ENCODE assay signal across 9 mouse cellular contexts in genomic region chr2:172731408-172731807, GRCm38 (mm10).
A peak's percentile ranks its signal among the peaks of the same experiment; 100 is the strongest.
DNase-seq lines count a peak whose midpoint lies in the region; ATAC-seq and TF ChIP-seq lines count a peak whose summit lies in the region.
"Had no signal": no experiment of that assay in that cellular context is flagged by ENCODE, and none has a peak within 500 bp of the region (broad histone marks: within the 10 kb centered on the region; RNA-seq: fewer than 3 reads in every experiment).

No protein-coding gene starts in this region.

- no peaks in the 10 kb centered on the region for H3K9me3 ChIP-seq in hindbrain, embryonic 12.5 days (replicated peaks)
- no peaks in the 10 kb centered on the region for H3K9me3 ChIP-seq in midbrain, embryonic 11.5 days (ENCODE audit: control insufficient read depth, low read length)
- H3K9me3 ChIP-seq: hindbrain, embryonic 15.5 days had no signal

- H3K36me3 ChIP-seq in hindbrain, embryonic 12.5 days = no peaks in the 10 kb centered on the region
- no peaks in the 10 kb centered on the region for H3K36me3 ChIP-seq in midbrain, embryonic 11.5 days (ENCODE audit: control insufficient read depth, insufficient read depth, low read length)
- H3K36me3 ChIP-seq: hindbrain, embryonic 15.5 days had no signal

- TF ChIP-seq CTCF in cerebellum, adult 2 months (IDR thresholded peaks at IDR 0.05; ENCODE audit: borderline replicate concordance, insufficient read depth, low read depth, low read length) = no peak
- no peak for TF ChIP-seq CTCF in gastrocnemius, adult 2 months (IDR thresholded peaks at IDR 0.05)

- no peak for ATAC-seq in hindbrain, embryonic 12.5 days (ENCODE audit: low FRiP score)
- no peak for ATAC-seq in midbrain, embryonic 11.5 days (ENCODE audit: low FRiP score)

- peak; percentile 23 to 27 for DNase-seq in cerebellum, postnatal 10 days
- DNase-seq in cerebellum, adult 2 months = no peak
- DNase-seq in brain, adult 2 months (ENCODE audit: low read depth, low spot score) = peak; percentile 36
- peak; percentile 92 for DNase-seq in midbrain, embryonic 11.5 days (ENCODE audit: low spot score, missing footprints)
- no peak for DNase-seq in B cell, adult 2 months
- DNase-seq in gastrocnemius, adult 2 months = no peak
- DNase-seq in spleen, adult 18-20 months = no peak

- intact Hi-C loops in gastrocnemius, adult 2 months (cut with DNase I) = no loop called here

- no peak overlapping the region for H3K4me3 ChIP-seq in cerebellum, adult 2 months (replicated peaks; ENCODE audit: insufficient read depth, low read depth, low read length)
- no peak overlapping the region for H3K4me3 ChIP-seq in hindbrain, embryonic 12.5 days
- no peak overlapping the region for H3K4me3 ChIP-seq in midbrain, embryonic 11.5 days (ENCODE audit: low read depth, low read length)
- H3K4me3 ChIP-seq in gastrocnemius, adult 2 months = no peak overlapping the region
- H3K4me3 ChIP-seq: hindbrain, embryonic 15.5 days had no signal

- TF ChIP-seq POLR2A in cerebellum, adult 2 months (IDR thresholded peaks at IDR 0.05; ENCODE audit: borderline replicate concordance, insufficient read depth, low read length) = no peak

- H3K27me3 ChIP-seq in cerebellum, adult 2 months (ENCODE audit: control insufficient read depth, insufficient read depth, low read length) = no peaks in the 10 kb centered on the region; the same call in 1 of the 2 replicates
- H3K27me3 ChIP-seq in hindbrain, embryonic 12.5 days = peaks cover 90% of the 10 kb centered on the region
- peaks cover 87% of the 10 kb centered on the region for H3K27me3 ChIP-seq in midbrain, embryonic 11.5 days (ENCODE audit: control insufficient read depth, insufficient read depth, low read length)

- no peak overlapping the region; the same call in 1 of the 2 replicates for H3K9ac ChIP-seq in hindbrain, embryonic 12.5 days
- H3K9ac ChIP-seq in midbrain, embryonic 11.5 days (ENCODE audit: low read length) = no peak overlapping the region
- H3K9ac ChIP-seq: hindbrain, embryonic 15.5 days had no signal

- peak overlapping the region; percentile 21; the same call in 1 of the 2 replicates for H3K4me2 ChIP-seq in hindbrain, embryonic 12.5 days (replicated peaks)
- peak overlapping the region; percentile 25; the same call in 1 of the 2 replicates for H3K4me2 ChIP-seq in midbrain, embryonic 11.5 days
- H3K4me2 ChIP-seq: hindbrain, embryonic 15.5 days had no signal

- WGBS in cerebellum, adult 2 months = 2% methylated on average over 18 of the region's 18 CpGs
- 2% methylated on average over 18 of the region's 18 CpGs for WGBS in hindbrain, embryonic 12.5 days
- whole genome bisulfite sequencing in midbrain, embryonic 11.5 days = 0% methylated on average over 18 of the region's 18 CpGs

- H3K4me1 ChIP-seq in cerebellum, adult 2 months (ENCODE audit: control insufficient read depth, insufficient read depth, low read length) = no peaks in the 10 kb centered on the region; the same call in none of the 2 replicates
- peaks cover 35% of the 10 kb centered on the region for H3K4me1 ChIP-seq in hindbrain, embryonic 12.5 days
- H3K4me1 ChIP-seq in midbrain, embryonic 11.5 days (ENCODE audit: control insufficient read depth, insufficient read depth, low read length) = peaks cover 31% of the 10 kb centered on the region

- no peak overlapping the region for H3K27ac ChIP-seq in cerebellum, adult 2 months (ENCODE audit: insufficient read depth, low read length)
- H3K27ac ChIP-seq in hindbrain, embryonic 12.5 days = no peak overlapping the region
- no peak overlapping the region for H3K27ac ChIP-seq in midbrain, embryonic 11.5 days (ENCODE audit: low read depth, low read length)
- no peak overlapping the region for H3K27ac ChIP-seq in gastrocnemius, adult 2 months
- H3K27ac ChIP-seq: hindbrain, embryonic 15.5 days had no signal

Comparison
In these comparisons a context has a peak if more than half of its experiments do, and no peak if none do; other contexts are left out.
1. DNase-seq: peak in cerebellum, postnatal 10 days (2 of 2), brain, adult 2 months (single experiment) and midbrain, embryonic 11.5 days (single experiment); none in cerebellum, adult 2 months (0 of 2), B cell, adult 2 months (0 of 2), gastrocnemius, adult 2 months (single experiment) and spleen, adult 18-20 months (0 of 2).